Mouse (Mus musculus): ENCODE measurements around the gene Oprl1. TPM values are rescaled to one million over a fixed set of nuclear protein-coding genes. Genes with fewer than 3 reads are reported as not detected.
A peak's percentile ranks its signal among the peaks of the same experiment; 100 is the strongest.

The Oprl1 gene
- polyA plus RNA-seq, 1 experiment from 2014 or later, result 105 TPM

DNA sequence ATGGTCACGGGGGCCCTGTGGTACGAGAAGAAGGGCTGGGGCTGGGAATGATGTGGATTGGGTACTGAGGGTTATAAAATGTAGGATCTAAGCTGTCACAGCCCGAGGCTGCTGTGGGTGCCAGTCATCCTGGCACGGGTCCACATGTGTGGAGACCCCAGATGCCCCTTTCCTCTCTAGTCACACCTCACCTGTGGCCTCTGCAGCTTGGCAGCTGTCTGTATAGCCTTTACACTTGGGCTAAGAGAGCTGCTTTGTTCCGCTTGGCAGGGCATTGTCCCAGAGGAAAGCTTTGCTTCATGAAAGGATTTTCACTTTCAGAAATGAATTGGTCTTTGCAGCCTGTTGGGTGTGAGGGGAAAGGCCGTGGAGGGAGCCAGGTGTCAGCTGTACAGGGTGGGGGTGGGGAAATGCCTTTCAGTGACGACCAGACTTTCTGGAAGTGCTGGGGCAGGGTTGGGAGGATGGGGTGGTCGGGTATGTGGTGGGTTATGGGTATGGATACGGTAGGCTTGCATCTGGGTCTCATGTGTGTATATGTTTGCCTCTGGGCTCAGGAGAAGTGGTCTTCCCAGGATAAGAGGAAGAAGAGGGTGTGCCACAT, 12.9 kb downstream of the Oprl1 start:
- Histone ChIP-seq H3K4me3 (ENCODE audit: low read depth, low read length) (no peak overlapping the region), H3K36me3 (ENCODE audit: control insufficient read depth, insufficient read depth, low read length) (peaks cover 5% of the 10 kb centered on the region; the same call in 1 of the 2 replicates), H3K9ac (replicated peaks; ENCODE audit: low read depth, low read length) (no peak overlapping the region), H3K9me3 (ENCODE audit: control insufficient read depth, low read length) (no peaks in the 10 kb centered on the region), H3K27me3 (ENCODE audit: control insufficient read depth, insufficient read depth, low read length) (no peaks in the 10 kb centered on the region), H3K27ac (ENCODE audit: low read depth, low read length) (no peak overlapping the region), H3K4me2 (ENCODE audit: low read depth, low read length) (no peak overlapping the region), H3K4me1 (ENCODE audit: control insufficient read depth, insufficient read depth, low read length) (no peaks in the 10 kb centered on the region)
- WGBS, result 36% methylated on average over 9 of the region's 9 CpGs
- ATAC-seq (ENCODE audit: low read depth), result peak; percentile 44; the same call in 1 of the 2 replicates

DNA sequence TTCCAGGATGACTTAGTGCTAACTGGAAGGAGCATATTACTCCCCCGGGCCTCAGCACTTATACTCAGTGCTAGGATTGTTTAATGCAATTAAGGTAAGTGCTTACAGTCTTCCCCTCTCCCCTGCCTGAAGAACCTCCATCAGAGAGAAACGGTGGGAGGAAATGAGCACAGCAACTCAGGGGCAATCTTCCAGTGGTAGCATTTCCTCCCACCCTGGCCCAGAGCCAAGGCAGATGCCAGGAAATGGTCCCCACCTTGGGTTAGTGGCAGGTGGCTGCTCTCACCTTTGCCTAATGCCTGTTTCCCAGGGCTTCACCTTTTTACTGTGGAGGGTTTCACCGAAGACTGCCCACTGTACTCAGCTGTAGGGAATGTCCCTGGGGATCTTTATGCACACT, 15.2 kb downstream of the Oprl1 start:
- no peak overlapping the region for H3K4me2 ChIP-seq (ENCODE audit: low read depth, low read length)
- H3K4me3 ChIP-seq (ENCODE audit: low read depth, low read length), result no peak overlapping the region
- H3K36me3 ChIP-seq (ENCODE audit: control insufficient read depth, insufficient read depth, low read length), result peaks cover 5% of the 10 kb centered on the region; the same call in 1 of the 2 replicates
- H3K9me3 ChIP-seq (ENCODE audit: control insufficient read depth, low read length), result no peaks in the 10 kb centered on the region
- H3K27ac ChIP-seq (ENCODE audit: low read depth, low read length), result no peak overlapping the region
- no peak for ATAC-seq (ENCODE audit: low read depth)
- no peaks in the 10 kb centered on the region for H3K27me3 ChIP-seq (ENCODE audit: control insufficient read depth, insufficient read depth, low read length)
- H3K4me1 ChIP-seq (ENCODE audit: control insufficient read depth, insufficient read depth, low read length), result no peaks in the 10 kb centered on the region
- WGBS, result 54% methylated on average over 3 of the region's 3 CpGs
- H3K9ac ChIP-seq (replicated peaks; ENCODE audit: low read depth, low read length), result no peak overlapping the region

- H3K27ac ChIP-seq (ENCODE audit: low read depth, low read length), result no peak overlapping the region
- no peak overlapping the region for H3K9ac ChIP-seq (replicated peaks; ENCODE audit: low read depth, low read length)
- H3K4me2 ChIP-seq (ENCODE audit: low read depth, low read length), result no peak overlapping the region
- H3K4me3 ChIP-seq (ENCODE audit: low read depth, low read length), result no peak overlapping the region
- H3K9me3 ChIP-seq (ENCODE audit: control insufficient read depth, low read length), result no peaks in the 10 kb centered on the region
- no peaks in the 10 kb centered on the region for H3K27me3 ChIP-seq (ENCODE audit: control insufficient read depth, insufficient read depth, low read length)
- no peak for ATAC-seq (ENCODE audit: low read depth)
- H3K36me3 ChIP-seq (ENCODE audit: control insufficient read depth, insufficient read depth, low read length), result no peaks in the 10 kb centered on the region
- no peaks in the 10 kb centered on the region for H3K4me1 ChIP-seq (ENCODE audit: control insufficient read depth, insufficient read depth, low read length)
- WGBS, result 71% methylated on average over 1 of the region's 1 CpGs
These were observed 37.8 kb downstream of the Oprl1 start for GRCm38 (mm10) chr2:181752626-181753025.

- Histone ChIP-seq H3K36me3 (ENCODE audit: control insufficient read depth, insufficient read depth, low read length) (no peaks in the 10 kb centered on the region), H3K4me1 (ENCODE audit: control insufficient read depth, insufficient read depth, low read length) (peaks cover 17% of the 10 kb centered on the region), H3K9ac (replicated peaks; ENCODE audit: low read depth, low read length) (no peak overlapping the region), H3K27me3 (ENCODE audit: control insufficient read depth, insufficient read depth, low read length) (no peaks in the 10 kb centered on the region), H3K4me3 (ENCODE audit: low read depth, low read length) (no peak overlapping the region), H3K27ac (ENCODE audit: low read depth, low read length) (no peak overlapping the region), H3K9me3 (ENCODE audit: control insufficient read depth, low read length) (no peaks in the 10 kb centered on the region), H3K4me2 (ENCODE audit: low read depth, low read length) (no peak overlapping the region)
- no peak for ATAC-seq (ENCODE audit: low read depth)
- 80% methylated on average over 2 of the region's 2 CpGs for WGBS
These were observed 43.4 kb downstream of the Oprl1 start for GRCm38 (mm10) chr2:181758147-181758725.

DNA sequence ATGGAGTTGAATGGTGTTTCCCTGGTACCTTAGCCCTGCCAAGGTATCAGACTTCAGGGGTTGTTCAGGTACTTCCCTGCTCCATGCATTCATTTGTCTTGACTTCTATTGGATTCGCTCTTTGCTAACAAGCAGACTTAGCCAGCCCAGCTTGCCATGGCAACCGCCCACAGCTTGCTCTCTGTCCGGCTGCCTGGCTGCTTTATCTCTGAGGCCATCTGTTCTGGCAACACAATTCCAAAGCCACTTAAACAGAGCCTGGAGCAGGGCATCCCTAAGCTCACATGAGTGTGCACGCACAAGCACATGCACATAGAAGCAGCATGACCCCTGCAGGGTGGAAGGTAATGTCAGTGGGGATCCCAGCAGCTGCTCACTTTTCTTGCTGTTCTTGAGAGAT, 44.2 kb downstream of the Oprl1 start:
- ATAC-seq (ENCODE audit: low read depth), result peak; percentile 47
- Histone ChIP-seq H3K4me3 (ENCODE audit: low read depth, low read length) (no peak overlapping the region), H3K27ac (ENCODE audit: low read depth, low read length) (no peak overlapping the region), H3K4me2 (ENCODE audit: low read depth, low read length) (no peak overlapping the region), H3K9ac (replicated peaks; ENCODE audit: low read depth, low read length) (0 out of 2 replicates have a peak overlapping the region, but pooled peaks have one; percentile 37), H3K4me1 (ENCODE audit: control insufficient read depth, insufficient read depth, low read length) (peaks cover 25% of the 10 kb centered on the region), H3K9me3 (ENCODE audit: control insufficient read depth, low read length) (no peaks in the 10 kb centered on the region), H3K36me3 (ENCODE audit: control insufficient read depth, insufficient read depth, low read length) (no peaks in the 10 kb centered on the region), H3K27me3 (ENCODE audit: control insufficient read depth, insufficient read depth, low read length) (no peaks in the 10 kb centered on the region)
- 11% methylated on average over 4 of the region's 4 CpGs for WGBS

DNA sequence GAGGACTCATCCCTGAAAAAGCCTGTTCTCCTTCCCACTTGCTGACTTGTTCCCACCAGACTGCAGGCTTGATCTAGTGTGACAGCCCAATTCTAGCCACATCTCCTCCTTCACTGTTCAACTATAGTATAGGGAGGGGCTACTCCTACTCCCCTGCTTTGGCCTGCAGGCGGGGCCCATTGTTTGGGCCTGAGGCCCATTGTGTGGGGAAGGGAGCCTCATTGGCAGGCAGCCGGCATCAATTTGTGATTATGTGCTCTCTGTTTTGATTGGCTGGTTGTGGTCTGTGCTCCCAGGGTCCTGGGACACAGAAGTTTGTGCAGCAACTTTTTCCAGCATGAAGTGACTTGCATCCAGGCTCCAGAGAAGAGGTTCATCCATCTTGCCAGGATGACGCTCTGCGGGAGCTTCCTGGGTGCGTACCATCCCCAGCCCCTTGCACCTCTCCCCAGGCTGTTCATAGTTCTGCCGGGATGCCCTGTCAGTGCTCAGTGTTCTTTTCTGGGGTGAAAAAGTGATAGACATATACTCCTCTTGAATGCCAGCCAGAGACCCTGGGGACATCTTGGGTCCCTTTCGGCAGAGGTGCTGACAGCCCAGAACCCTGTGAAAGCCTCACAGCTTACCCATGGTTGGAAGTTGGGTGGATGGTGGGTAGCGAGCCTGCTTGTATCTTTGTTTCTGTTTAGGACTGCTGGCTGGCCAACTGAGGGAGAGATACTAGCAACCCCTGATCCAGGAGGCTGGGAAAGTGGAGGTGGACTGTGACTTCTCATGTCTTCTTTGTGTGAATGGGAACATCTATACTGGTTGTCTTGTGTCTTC, 48.4 kb downstream of the Oprl1 start, which contains the start of gene Myt1:
Gene Myt1 (plus strand): TSS at position 327 of the 825 bp plus-strand sequence.
- peak within 1 kb of the TSS; percentile 85 for H3K27ac ChIP-seq (ENCODE audit: low read depth, low read length)
- peak within 1 kb of the TSS; percentile 16 for H3K4me3 ChIP-seq (ENCODE audit: low read depth, low read length)
- H3K27me3 ChIP-seq (ENCODE audit: control insufficient read depth, insufficient read depth, low read length), result no peaks in the 10 kb centered on the region
- H3K36me3 ChIP-seq (ENCODE audit: control insufficient read depth, insufficient read depth, low read length), result no peaks in the 10 kb centered on the region
- H3K9ac ChIP-seq (replicated peaks; ENCODE audit: low read depth, low read length), result peak within 1 kb of the TSS; percentile 32; the same call in 1 of the 2 replicates
- 16% methylated on average over 8 of the region's 8 CpGs for WGBS
- peaks cover 43% of the 10 kb centered on the region for H3K4me1 ChIP-seq (ENCODE audit: control insufficient read depth, insufficient read depth, low read length)
- no peaks in the 10 kb centered on the region for H3K9me3 ChIP-seq (ENCODE audit: control insufficient read depth, low read length)
- peak; percentile 3; the same call in 1 of the 2 replicates for ATAC-seq (ENCODE audit: low read depth)
- peak within 1 kb of the TSS; percentile 88 for H3K4me2 ChIP-seq (ENCODE audit: low read depth, low read length)

- Histone ChIP-seq H3K9ac (replicated peaks; ENCODE audit: low read depth, low read length) (peak overlapping the region; percentile 32; the same call in 1 of the 2 replicates), H3K36me3 (ENCODE audit: control insufficient read depth, insufficient read depth, low read length) (no peaks in the 10 kb centered on the region), H3K4me1 (ENCODE audit: control insufficient read depth, insufficient read depth, low read length) (peaks cover 40% of the 10 kb centered on the region), H3K4me2 (ENCODE audit: low read depth, low read length) (peak overlapping the region; percentile 88), H3K27me3 (ENCODE audit: control insufficient read depth, insufficient read depth, low read length) (no peaks in the 10 kb centered on the region), H3K4me3 (ENCODE audit: low read depth, low read length) (peak overlapping the region; percentile 16), H3K27ac (ENCODE audit: low read depth, low read length) (peak overlapping the region; percentile 85), H3K9me3 (ENCODE audit: control insufficient read depth, low read length) (no peaks in the 10 kb centered on the region)
- whole genome bisulfite sequencing, result 7% methylated on average over 14 of the region's 14 CpGs
- ATAC-seq (ENCODE audit: low read depth), result no peak; the same call in 1 of the 2 replicates
These were observed 49.2 kb downstream of the Oprl1 start for GRCm38 (mm10) chr2:181763886-181764527.

DNA sequence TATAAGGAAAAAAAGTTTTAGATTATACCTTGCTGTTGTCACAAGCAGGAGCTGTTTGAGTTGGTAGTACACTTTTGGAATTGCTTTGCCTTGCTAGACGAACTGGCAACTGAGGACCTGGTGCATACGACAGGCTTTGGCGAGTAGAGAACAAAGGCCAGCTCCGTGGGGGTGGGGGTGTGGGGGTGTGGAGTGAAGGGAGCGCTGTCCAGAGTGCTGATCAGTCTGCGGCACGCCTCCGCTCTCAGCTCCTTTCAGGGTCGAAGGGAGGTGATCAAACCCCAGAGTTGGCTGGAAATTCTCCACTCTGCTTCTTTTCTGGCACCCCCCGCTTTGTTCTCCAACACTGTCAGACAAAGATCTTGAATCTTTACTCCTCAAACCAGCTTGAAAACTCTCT, 49.8 kb downstream of the Oprl1 start:
- Histone ChIP-seq H3K4me1 (ENCODE audit: control insufficient read depth, insufficient read depth, low read length) (peaks cover 39% of the 10 kb centered on the region), H3K36me3 (ENCODE audit: control insufficient read depth, insufficient read depth, low read length) (no peaks in the 10 kb centered on the region), H3K9ac (replicated peaks; ENCODE audit: low read depth, low read length) (peak overlapping the region; percentile 17; the same call in 1 of the 2 replicates), H3K9me3 (ENCODE audit: control insufficient read depth, low read length) (no peaks in the 10 kb centered on the region), H3K27ac (ENCODE audit: low read depth, low read length) (peak overlapping the region; percentile 85), H3K4me2 (ENCODE audit: low read depth, low read length) (peak overlapping the region; percentile 88), H3K27me3 (ENCODE audit: control insufficient read depth, insufficient read depth, low read length) (no peaks in the 10 kb centered on the region), H3K4me3 (ENCODE audit: low read depth, low read length) (peak overlapping the region; percentile 16)
- ATAC-seq (ENCODE audit: low read depth), result peak; percentile 41; the same call in 1 of the 2 replicates
- under 1% methylated on average over 10 of the region's 10 CpGs for WGBS

Data from neural tube, embryonic 14.5 days (tissue).